Mouse (Mus musculus): Measurements from ENCODE around the gene Ffar4.

Ffar4 gene

DNA sequence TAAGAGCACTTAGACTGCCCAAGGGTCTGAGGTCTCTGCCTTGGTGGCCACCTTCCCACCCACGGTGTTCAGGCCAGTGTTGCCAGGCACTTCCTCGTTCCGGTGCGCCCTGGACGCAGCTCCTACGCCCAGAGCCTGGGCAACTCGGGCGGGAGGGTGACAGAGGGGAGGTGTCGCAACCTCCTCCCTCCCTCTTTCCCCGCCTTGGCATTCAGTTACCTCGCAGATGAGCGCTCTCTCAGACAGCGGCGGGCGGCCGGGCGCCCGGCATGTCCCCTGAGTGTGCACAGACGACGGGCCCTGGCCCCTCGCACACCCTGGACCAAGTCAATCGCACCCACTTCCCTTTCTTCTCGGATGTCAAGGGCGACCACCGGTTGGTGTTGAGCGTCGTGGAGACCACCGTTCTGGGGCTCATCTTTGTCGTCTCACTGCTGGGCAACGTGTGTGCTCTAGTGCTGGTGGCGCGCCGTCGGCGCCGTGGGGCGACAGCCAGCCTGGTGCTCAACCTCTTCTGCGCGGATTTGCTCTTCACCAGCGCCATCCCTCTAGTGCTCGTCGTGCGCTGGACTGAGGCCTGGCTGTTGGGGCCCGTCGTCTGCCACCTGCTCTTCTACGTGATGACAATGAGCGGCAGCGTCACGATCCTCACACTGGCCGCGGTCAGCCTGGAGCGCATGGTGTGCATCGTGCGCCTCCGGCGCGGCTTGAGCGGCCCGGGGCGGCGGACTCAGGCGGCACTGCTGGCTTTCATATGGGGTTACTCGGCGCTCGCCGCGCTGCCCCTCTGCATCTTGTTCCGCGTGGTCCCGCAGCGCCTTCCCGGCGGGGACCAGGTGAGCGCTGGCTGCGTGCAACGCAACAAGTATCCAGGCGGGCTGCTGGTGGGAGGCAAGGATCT lies at the start of gene Ffar4:
Ffar4 (plus strand) TSS at position 214 of the 901 bp plus-strand sequence.
- no peak for DNase-seq (ENCODE audit: low spot score in 2 of 2)

DNA sequence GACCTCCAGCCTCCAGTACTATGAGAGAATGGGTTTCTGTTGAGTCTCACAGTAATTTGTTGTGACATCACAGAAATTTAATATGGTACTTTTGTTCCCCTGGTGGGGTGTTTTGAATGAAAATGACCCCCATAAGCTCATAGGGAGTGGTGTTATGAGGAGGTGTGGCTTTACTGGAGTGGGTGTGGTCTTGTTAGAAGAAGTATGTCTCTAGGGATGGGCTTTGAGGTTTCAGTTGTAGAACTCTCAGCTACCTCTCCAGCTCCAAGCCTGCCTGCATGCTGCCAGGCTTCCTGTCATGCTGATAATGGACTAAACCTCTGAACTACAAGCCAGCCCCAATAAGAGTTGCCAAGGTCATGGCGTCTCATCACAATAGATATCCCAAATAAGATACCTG lies 47.2 kb upstream of the Ffar4 start:
- DNase-seq (ENCODE audit: low spot score in 2 of 2) = no peak

DNA sequence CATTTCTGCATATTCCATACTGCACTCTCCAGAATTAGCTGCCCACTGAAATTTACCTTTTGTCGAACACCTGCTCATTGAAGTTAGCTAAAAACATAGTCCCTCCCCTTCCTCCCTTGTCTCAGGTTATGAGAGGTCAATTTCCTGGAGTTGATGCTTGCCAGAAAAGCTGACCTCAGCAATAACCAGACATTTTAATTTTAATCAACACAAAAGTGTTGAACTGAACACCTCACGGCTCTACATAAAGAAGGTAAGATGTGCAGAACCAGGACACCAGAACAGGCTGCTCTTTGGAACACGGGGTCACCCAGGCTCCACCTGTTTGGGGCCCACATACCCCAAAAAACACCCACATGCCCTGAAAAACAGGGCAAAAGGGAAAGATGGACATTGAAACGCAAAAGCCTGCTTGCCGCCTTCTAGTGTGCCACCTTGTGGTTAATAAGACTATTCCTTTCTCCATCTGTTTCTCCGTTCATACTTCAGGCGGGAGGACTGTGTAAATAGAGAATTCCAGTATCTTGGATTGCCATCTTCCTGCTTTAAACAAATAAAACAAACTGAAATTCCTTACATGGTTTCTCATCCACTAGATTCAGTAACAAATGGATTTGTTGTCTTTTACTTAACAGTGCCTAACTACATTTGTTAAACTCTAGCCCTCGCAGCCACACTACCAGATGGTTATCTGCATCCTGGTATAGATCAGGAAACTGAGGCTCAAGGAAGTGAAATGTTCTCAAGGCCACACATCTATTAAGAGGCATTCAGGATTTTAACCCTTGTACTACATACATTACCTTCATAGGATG lies 43.4 kb upstream of the Ffar4 start:
- DNase-seq (ENCODE audit: low spot score in 2 of 2) = no peak

DNA sequence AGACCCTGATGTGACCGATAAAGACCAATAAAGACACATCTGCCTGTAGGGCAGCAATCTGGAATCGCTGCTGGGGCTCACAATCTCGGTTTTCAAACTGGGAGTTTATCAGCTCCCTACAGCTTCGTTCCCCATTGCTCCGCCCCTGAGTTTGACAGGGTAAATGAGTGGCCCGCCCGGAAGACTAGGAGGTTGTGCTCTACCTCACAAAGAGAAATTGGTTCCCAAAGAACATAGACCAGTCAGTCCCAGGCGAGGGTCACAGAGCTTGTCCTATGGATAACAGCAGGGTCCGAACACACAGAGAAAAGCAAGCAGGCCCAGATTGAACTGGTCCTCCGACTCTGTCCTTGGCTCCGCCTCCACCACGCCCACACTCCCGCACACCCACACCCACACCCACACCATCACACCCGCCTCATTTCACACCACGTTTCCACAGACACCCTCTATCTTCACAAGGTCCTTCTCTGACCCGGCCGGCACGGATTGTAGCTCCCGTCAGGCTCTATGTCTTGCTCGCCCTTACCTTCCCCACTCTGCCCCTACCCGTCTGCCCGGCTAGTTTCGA lies 42.6 kb upstream of the Ffar4 start:
- peak; percentile 85 to 86 for DNase-seq (ENCODE audit: low spot score in 2 of 2)

DNA sequence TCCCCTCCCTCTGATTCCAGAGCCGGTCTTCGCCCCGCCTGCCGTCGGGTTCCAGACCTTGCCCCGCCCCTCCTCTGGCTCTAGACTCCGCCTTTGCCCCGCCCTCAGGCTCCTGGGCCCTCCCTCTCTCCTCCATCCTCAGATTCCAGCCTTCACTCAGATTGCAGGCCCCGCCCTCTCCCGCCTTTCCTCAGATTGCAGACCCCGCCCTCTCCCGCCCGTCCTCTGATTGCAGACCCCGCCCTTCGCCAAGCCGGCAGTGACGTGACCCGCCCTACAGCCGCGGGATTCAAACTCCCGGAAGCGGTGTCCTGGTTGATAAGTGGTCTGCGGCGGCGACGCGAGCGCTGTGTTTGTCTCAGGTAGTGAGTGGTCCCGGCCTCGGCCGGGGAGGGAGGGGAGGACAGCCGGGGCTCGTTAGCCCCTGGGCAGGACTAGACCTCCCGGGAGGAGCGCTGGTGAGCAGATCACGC lies 42.1 kb upstream of the Ffar4 start, which contains the start of gene Cep55:
Cep55 (plus strand) TSS at position 292 of the 473 bp plus-strand sequence.
- peak; percentile 91 to 95 for DNase-seq (ENCODE audit: low spot score in 2 of 2)

DNA sequence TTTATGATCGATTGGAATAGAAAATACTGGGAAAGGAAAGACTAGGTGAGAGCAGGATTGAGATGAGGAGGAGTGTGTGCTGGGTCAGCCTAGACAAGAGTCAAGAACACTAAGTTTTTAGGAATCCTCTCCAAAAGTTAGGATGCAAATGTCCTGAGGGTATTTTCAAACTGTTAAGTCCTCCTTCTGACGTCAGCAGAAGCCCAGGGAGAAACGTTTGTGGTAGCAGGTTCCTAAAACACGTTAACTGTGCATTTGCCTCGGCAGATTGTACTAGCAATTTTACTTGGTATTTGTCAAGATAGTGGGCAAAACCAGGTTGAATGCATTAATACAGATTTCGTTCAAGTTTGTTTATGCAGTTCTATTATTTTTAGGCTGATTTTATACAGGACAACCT lies 41.1 kb upstream of the Ffar4 start:
- no peak for DNase-seq (ENCODE audit: low spot score in 2 of 2)

DNA sequence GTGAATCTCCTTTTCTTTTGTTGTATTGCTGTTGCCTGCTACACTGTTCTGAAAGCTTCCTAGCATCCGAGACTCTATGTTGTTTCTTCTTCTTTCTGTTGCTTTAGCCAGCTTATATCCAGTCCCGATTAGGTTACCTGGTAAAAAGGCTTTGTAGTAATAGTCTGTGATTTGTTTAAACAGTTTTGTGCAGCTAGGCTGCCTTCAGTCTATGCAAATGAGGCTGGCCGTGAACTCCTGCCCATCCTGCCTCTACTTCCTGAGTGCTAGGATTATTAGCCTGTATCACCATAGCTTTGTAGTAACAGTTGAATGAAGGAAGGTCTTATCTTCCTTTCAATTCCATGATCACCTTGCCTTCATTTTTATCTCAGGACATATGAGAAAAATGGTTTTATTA lies 40.6 kb upstream of the Ffar4 start:
- DNase-seq (ENCODE audit: low spot score in 2 of 2) = no peak

DNA sequence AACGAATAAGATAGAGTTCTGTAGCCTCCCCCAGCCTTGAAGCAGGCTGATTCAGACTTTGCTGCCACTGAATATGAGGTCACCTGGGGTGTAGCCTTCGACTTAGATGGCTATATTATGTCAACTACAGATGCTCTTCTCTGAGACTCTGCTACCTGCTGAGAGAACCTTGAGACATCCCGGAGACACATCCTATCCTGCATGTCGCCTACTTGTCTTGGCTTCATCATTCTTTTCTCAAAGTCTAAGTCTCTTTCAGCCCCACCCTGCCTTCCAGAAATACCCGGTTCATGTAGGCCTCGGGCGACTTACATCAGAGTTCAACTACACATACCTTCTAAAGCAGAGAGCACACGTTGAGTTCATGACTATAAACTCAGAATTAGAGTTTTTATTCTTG lies 39.9 kb upstream of the Ffar4 start:
- no peak for DNase-seq (ENCODE audit: low spot score in 2 of 2)

DNA sequence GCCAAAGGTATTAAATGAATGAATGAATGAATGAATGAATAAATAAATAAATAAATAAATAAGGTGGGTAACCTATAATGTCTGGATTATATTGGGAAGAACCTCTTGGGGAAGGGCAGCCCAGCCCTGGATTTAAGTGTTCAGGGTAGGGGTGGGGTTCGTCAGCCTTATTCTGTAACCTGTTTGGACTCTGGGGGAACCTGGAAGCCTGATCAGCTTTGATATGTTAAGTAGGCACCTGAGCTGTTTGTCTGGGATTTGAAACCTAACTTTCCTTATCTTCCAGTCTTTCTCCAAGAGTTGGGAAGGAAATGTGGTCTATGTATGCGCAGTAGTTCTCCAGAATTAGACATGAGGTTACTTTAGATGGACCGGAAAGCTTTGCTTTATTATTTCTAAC lies 33.7 kb upstream of the Ffar4 start:
- DNase-seq (ENCODE audit: low spot score in 2 of 2) = no peak

DNA sequence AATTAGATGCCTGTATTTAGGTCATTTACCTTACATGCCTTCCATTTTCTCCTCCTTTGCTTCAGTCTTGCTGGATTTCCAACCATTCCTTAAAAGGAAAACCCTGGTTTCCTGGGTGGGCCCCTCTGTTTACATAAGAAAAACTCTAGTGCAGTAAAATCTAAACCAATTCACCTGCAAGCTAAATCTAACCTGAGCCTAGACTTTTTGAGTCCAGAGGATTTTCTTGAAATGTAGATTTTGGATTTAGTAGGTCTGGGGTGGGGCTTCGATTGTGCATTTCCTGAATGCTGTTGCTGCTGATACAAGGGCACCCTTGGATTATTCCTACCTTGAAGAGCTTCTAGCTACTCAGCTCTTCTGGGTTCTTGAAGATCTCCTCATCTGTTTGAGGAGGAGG lies 32.8 kb upstream of the Ffar4 start:
- DNase-seq (ENCODE audit: low spot score in 2 of 2) = no peak

DNA sequence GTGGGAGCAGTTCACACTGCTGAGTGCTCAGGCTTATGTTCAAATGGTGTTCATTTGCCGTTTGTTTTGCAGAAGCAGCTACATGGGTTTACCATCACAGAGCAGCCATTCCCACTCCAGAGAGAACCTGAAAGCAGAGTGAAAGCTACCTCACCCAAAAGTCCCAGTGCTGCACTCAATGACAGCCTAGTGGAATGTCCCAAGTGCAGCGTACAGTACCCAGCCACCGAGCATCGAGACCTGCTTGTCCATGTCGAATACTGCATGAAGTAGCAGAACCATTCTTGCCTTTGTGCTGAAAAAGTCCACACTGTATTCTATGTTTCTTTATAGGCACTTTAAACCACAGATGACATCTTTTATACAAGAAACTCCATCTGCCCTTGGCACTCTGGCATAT lies 23.6 kb upstream of the Ffar4 start:
- DNase-seq (ENCODE audit: low spot score in 2 of 2) = no peak

DNA sequence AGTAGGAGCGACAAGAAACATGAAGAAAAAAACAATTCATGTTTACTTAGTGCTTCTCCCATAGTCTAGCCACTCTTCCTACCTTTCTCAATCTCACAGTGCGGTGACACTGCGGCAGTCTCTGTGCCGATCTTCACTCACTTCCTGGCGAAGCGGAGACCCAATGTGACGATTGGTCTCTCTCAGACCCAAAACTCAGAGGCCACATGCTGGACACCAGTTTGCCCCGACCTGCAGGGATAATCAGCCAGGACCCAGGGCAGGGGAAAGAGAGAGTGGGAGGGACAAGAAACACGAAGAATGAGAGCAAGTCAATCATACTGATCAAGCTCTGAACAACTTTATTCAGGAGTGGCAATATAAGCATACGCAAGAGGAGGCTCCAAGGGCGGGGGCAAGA lies 21.8 kb upstream of the Ffar4 start:
- DNase-seq (ENCODE audit: low spot score in 2 of 2) = no peak

DNA sequence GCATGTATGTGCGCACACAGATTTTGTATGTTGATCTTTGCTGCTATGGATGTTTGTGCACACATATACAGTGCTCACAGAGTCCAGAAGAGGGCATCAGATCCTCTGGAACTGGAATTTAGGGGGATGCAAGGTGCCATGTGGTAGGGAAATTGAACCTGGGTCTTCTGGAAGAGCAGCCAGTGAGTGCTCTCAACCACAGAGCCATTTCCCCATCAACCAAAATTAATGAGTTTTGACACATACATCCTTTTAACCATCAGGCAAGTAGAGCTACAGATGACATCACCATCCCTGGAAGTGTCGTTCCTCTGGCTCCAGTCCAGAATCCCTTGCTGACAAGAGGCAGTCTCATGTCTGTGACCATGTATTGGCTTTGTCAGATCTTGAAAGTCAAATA lies 20.6 kb upstream of the Ffar4 start:
- no peak for DNase-seq (ENCODE audit: low spot score in 2 of 2)

DNA sequence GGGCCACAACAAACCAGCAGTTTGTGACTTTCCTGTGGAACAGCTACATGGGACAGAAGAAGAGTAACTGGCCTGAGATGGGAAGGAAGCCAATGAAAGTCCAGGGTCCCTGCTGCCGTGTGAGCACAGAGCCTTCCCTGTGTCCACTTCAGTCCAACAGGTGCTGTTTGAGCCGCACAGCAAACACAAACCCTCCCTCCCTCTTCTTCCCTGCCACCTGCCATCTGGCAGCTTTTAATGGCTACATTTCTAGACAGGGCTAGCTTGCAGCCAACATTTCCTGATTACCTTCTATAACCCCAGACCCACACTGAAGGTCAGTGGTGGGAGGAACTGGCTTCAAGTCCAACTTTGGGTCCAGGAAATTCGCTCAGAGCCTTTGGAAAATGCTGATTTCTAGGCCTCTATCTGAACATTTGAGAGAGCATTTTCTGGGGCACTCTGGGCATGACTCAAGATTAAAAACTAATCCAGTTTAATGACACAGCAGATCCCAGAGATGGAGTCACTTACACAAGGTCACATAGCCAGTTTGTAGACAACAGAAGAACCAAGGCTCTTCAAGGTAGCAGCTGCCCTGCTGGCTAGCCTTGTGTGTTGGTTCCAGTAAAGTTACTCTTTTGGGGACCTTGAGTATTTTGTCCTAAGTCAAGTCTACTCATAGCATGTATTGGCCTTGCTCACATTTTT lies 18.9 kb upstream of the Ffar4 start:
- DNase-seq (ENCODE audit: low spot score in 2 of 2) = no peak

DNA sequence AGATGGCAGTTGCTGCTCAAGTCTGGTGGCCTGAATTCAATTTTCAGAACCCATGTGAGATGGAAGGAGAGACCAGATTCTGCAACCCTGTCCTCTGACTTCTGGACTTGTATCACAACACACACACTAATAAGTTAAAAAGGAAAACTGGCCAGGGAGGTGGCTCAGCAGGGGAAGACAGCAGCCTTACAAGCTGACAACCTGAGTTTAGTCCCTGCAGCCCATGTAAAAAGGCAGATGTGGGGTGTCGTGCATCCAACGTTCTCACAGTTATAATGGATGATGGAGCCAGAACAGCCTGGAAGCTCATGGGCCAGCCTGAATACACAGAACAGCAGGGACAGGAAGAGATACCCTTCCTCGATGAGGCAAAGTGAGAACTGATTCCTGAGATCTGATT lies 15.5 kb upstream of the Ffar4 start:
- no peak for DNase-seq (ENCODE audit: low spot score in 2 of 2)

DNA sequence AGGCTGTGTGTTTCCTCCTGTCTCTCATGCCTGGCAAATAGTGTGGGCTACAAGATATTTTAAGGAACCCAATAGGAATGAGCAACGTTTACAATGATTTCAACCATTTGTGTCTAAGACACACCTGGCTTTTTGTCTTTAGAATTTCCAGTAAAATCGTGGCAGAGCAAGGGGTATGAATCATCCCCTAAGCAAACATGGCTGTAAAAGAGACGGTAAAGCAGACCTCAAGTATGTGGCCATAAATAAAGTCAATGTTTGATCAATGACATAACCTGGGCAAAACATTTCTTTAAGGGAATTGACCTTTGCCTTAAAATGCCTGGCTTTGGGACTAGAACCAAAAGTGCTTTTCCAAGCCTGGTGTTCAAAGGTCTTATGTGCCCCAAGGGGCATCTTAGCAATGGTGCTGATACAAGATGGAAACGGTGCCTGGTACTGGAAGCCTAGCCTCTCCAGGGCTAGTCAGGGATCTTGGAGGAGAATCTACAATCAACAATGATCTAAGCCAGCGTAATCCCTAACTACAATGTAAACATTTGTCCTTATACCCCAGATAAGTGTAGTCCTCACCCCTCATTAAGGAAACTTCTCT lies 13.8 kb upstream of the Ffar4 start:
- no peak for DNase-seq (ENCODE audit: low spot score in 2 of 2)

DNA sequence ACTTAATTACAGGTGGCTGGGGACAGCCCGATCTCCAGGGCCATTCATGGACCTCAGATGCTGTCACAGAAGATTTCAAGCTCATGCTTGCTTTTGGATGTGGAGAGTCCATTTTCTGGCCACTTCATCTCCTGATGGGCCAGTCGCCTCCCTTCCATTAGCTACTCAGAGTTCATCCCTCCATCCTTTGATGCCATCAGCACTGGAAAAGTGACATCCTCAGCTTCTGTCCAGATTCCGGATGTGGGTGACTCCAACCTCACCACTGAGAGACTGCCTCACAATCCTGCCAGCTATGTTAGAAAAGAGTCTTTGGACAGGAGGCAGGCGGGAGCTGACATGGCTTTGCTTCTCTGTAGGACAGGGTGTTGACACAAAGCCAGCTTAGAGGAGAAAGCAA lies 11.0 kb upstream of the Ffar4 start:
- DNase-seq (ENCODE audit: low spot score in 2 of 2) = no peak

DNA sequence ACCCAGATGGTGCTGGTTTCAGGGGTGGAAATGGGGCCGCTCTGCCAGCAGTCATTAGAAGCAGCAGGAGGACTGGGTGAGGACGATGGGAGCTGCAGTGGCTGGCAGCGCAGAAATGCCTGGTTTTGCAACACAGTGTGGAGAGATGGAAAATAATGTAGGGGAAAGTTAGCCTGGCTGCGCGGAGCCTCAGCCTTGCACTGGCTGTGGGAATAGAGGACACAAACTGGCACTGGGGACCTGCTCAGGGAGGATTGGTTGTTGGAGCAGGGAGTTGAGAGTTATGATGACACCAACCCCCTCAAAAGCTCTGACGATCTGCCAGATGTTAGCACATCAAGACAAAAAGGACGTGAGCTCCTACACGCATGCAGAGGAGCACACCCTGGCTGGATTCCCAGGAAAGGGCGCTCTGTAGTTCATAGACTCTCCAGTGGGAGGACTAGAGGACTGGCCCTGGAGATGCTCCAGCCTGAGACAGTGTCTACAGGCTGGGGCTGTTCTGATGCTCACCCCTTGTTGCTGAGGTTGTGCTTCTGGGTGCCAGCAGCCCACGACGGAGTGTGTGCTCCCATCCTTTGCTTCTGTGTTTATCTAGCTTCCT lies 9.8 kb upstream of the Ffar4 start:
- DNase-seq (ENCODE audit: low spot score in 2 of 2) = no peak

DNA sequence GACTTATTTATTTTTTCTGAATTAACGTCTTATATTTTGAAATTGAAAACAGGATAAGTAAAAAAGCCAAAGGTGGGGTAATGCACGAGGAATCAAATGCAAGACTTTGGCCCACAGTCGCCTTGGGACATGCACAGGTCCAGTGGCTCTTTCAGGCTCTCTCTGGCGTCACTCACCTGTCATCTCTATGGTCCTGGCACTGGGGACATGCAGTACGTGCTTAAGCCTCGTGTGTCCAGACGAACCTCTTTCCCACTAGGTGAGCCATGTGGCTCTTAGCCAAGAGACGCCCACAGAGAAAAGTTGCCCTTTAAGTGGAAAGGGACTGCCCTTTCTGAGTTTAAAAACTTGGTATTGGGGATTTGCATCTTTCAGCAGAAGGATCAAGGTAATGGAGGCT lies 7.5 kb upstream of the Ffar4 start:
- no peak for DNase-seq (ENCODE audit: low spot score in 2 of 2)

DNA sequence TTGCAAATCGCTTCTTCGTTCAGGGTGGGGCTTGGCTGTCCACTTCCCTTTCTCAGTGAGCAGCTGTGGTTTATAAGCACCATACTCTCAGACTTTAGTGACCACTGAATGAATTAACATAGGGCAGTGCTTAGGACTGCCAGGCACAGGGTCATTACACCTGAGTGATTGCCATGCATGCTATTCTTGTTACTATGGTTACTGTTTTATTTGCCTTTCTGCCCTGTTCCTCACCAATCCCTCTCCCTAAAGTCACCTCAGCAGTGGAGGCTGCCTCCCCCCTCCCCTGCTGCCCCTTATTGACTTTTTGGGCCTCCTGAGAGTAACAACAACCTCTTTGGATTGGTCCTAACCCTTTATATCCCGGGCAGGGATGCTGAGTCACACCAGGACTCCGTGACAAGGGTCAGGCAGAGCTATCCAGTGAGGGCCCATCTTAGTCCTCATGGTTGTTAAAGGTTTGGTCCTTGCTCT lies 5.3 kb upstream of the Ffar4 start:
- no peak for DNase-seq (ENCODE audit: low spot score in 2 of 2)

DNA sequence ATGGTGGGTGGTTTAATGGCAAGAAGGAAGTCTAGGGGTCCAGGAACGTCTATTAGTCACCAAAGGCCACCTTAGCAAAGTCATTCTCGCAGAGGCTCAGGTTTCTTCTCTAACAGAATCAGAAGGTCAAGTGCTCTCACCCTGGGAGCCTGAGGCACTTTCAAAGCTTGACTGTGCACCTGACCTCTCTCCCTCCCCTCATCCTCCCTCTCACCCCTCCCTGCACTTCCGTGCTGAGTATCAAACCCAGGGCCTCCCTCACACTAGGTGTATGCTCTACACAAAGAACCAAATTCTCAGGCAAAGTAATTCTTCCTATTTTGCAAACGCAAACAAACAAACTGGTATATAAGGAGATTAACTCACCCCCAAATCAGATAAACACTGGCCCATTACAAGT lies 640 bp upstream of the Ffar4 start:
- DNase-seq (ENCODE audit: low spot score in 2 of 2) = no peak
